Mouse (Mus musculus) left cerebral cortex, adult 2 months (tissue): ENCODE data around the gene Bicc1. TPM values are rescaled to one million over a fixed set of nuclear protein-coding genes. Genes with fewer than 3 reads are reported as not detected.

Experiments
- DNase-seq, 2 experiments: peaks; one replicate each; pipeline ENCODE4 v3.0.0; 2021 to 2022; ENCODE audit warnings: low spot score in 2 of 2, mixed read lengths in 1 of 2; ENCODE audit errors: extremely low spot score in 1 of 2
- H3K27ac ChIP-seq: fragments of 200-600 bp; 2 replicates; pipeline ENCODE4 v1.8.1; 2022
- H3K4me3 ChIP-seq: fragments of 200-600 bp; 2 replicates; pipeline ENCODE4 v1.8.1; 2022
- CTCF ChIP-seq: fragments of 200-600 bp; IDR thresholded peaks from 2 replicates; pipeline ENCODE4 v1.8.1; 2022; ENCODE audit warnings: antibody characterized with exemption, mild to moderate bottlenecking, moderate library complexity
- intact Hi-C: fragments of 180-260 bp; cut with DNase I; formaldehyde crosslinking; loops from one replicate; pipeline ENCODE4 v1.15.1; 2025
- total RNA-seq, 2 experiments: library from RNA; stranded (reverse); gene quantifications; 2 replicates each; pipeline ENCODE4 v1.2.3; 2021

Bicc1 gene
- total RNA-seq, 2 experiments from 2014 or later: 5.1 to 6.7 TPM

GRCm38 (mm10) chr10:71028996-71029395 is 130.5 kb downstream of the Bicc1 start:
- intact Hi-C loops: no loop called here
- Histone ChIP-seq H3K27ac (no peak overlapping the region), H3K4me3 (no peak overlapping the region)
- no peak for DNase-seq
- TF ChIP-seq CTCF: no peak

GRCm38 (mm10) chr10:71028066-71028844 is 131.2 kb downstream of the Bicc1 start:
- intact Hi-C loops: no loop called here
- DNase-seq: no peak
- Histone ChIP-seq H3K27ac (peak overlapping the region; percentile 4; the same call in 1 of the 2 replicates), H3K4me3 (peak overlapping the region; percentile 1; the same call in 1 of the 2 replicates)
- no peak for TF ChIP-seq CTCF

GRCm38 (mm10) chr10:71025131-71025894 is 134.2 kb downstream of the Bicc1 start:
- TF ChIP-seq CTCF: no peak
- no peak for DNase-seq
- intact Hi-C loops: no loop called here

GRCm38 (mm10) chr10:71024681-71025080 is 134.8 kb downstream of the Bicc1 start:
- no peak for DNase-seq
- no peak overlapping the region; the same call in 1 of the 2 replicates for H3K27ac ChIP-seq
- no peak overlapping the region for H3K4me3 ChIP-seq
- intact Hi-C loops: no loop called here
- TF ChIP-seq CTCF: no peak

More at GRCm38 (mm10) chr10:71025131-71025894, 134.2 kb downstream of the Bicc1 start:
- H3K4me3 ChIP-seq: no peak overlapping the region
- H3K27ac ChIP-seq: peak overlapping the region; percentile 19; the same call in 1 of the 2 replicates

GRCm38 (mm10) chr10:71023471-71023870 is 136.0 kb downstream of the Bicc1 start:
- no peak overlapping the region for H3K27ac ChIP-seq
- no peak overlapping the region for H3K4me3 ChIP-seq
- no peak for DNase-seq
- intact Hi-C loops: no loop called here
- TF ChIP-seq CTCF: no peak

GRCm38 (mm10) chr10:71020459-71020858 is 139.0 kb downstream of the Bicc1 start:
- no peak overlapping the region for H3K4me3 ChIP-seq
- H3K27ac ChIP-seq: no peak overlapping the region
- DNase-seq: no peak
- no peak for TF ChIP-seq CTCF
- intact Hi-C loops: no loop called here

DNA sequence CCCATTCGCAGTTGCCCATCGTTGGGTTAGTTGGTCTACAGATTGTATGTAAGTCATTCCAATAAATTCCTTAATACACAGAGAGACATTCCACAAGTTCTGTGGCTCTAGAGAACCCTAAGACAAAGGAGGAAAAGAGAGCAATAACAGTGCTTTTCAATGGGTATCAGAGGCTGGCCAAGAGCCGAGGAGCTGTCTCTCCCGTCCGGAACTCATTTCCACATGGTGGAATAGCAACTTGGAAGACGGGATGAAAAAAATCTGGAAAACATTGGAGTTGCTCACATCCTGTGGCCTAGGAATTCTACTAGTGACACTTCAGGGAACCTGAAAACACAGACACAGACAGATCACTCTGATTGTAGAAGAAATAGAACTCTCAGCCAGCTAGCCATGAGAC is 139.7 kb downstream of the Bicc1 start:
- Histone ChIP-seq H3K4me3 (no peak overlapping the region), H3K27ac (no peak overlapping the region)
- DNase-seq: no peak
- TF ChIP-seq CTCF: no peak
- intact Hi-C loops: no loop called here

- H3K27ac ChIP-seq: no peak overlapping the region
- no peak for TF ChIP-seq CTCF
- H3K4me3 ChIP-seq: no peak overlapping the region
- intact Hi-C loops: no loop called here
- no peak for DNase-seq
These were observed 149.6 kb downstream of the Bicc1 start for GRCm38 (mm10) chr10:71009771-71010496.

- no peak overlapping the region for H3K27ac ChIP-seq
- intact Hi-C loops: no loop called here
- no peak overlapping the region for H3K4me3 ChIP-seq
These were observed 150.8 kb downstream of the Bicc1 start for GRCm38 (mm10) chr10:71008721-71009120.

DNA sequence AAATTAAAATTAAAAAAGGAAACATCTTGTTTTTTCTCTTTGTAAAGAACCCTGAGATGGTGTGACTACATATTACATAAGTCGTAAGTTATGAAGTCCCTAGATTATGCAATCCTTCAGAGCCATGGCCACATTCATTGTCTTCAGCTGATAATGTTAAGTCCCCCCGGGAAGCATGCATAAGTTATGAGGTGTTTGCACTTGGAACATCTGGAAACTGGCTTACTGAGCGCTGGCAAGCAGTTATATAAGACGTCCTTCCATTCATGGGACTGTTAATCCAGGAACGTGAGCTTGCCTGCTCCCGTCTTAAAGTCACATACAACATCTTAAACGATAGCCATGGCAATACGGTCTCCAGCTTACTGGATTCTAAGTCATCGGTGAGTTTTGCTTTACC is 151.5 kb downstream of the Bicc1 start:
- no peak for TF ChIP-seq CTCF
- Histone ChIP-seq H3K4me3 (no peak overlapping the region), H3K27ac (no peak overlapping the region)
- DNase-seq: no peak
- intact Hi-C loops: no loop called here

More at GRCm38 (mm10) chr10:71008721-71009120, 150.8 kb downstream of the Bicc1 start:
- DNase-seq: no peak
- no peak for TF ChIP-seq CTCF

DNA sequence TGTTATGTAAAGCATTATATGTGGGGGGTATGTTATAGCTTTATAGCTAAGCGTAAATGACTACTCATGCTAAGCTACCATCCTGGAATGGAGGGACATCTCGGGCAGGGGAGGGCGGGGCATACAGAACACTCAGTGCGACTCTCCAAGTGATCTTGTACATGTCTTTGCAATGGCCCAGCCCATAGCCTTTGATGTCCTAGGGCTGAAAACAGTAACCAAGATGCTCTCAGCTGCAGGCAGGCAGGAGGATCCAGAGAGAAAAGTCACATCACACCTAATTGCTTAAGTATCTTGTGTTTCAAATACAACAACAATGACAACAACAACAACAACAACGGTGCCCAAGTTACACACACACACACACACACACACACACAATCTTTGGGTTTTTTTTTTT is 152.0 kb downstream of the Bicc1 start:
- H3K4me3 ChIP-seq: no peak overlapping the region
- DNase-seq: no peak
- intact Hi-C loops: no loop called here
- H3K27ac ChIP-seq: no peak overlapping the region
- TF ChIP-seq CTCF: no peak

GRCm38 (mm10) chr10:71007001-71007400 is 152.5 kb downstream of the Bicc1 start:
- Histone ChIP-seq H3K27ac (no peak overlapping the region), H3K4me3 (no peak overlapping the region)
- no peak for TF ChIP-seq CTCF
- DNase-seq: no peak
- intact Hi-C loops: no loop called here
